Mouse (Mus musculus) cerebellum, adult 2 months (tissue): ENCODE data around the gene Pecam1.

ENCODE experiments used
- CTCF ChIP-seq: fragments of 200-500 bp; IDR thresholded peaks from 2 replicates; pipeline ENCODE4 v1.5.1; 2011; ENCODE audit warnings: low read depth, mild to moderate bottlenecking, control low read depth, low read length, moderate library complexity, borderline replicate concordance; ENCODE audit not compliant: insufficient read depth
- POLR2A ChIP-seq: fragments of 200-500 bp; IDR thresholded peaks from 2 replicates; pipeline ENCODE4 v1.6.1; 2011; ENCODE audit warnings: low read length, control low read depth, borderline replicate concordance; ENCODE audit not compliant: insufficient read depth

GRCm38 (mm10) chr11:106660453-106661081, 89.9 kb downstream of the Pecam1 start:
- TF ChIP-seq CTCF (no peak), POLR2A (no peak)
